Mouse (Mus musculus) liver, embryonic 14.5 days (tissue): ENCODE results near the gene Pdp2.

ENCODE experiments used
- CTCF ChIP-seq: IDR thresholded peaks from 2 replicates; pipeline ENCODE4 v1.5.1; 2016; ENCODE audit warnings: antibody characterized with exemption, low read depth, control low read depth
- EP300 ChIP-seq: IDR thresholded peaks from 2 replicates; pipeline ENCODE4 v1.6.1; 2016; ENCODE audit warnings: antibody characterized with exemption, low read depth

DNA sequence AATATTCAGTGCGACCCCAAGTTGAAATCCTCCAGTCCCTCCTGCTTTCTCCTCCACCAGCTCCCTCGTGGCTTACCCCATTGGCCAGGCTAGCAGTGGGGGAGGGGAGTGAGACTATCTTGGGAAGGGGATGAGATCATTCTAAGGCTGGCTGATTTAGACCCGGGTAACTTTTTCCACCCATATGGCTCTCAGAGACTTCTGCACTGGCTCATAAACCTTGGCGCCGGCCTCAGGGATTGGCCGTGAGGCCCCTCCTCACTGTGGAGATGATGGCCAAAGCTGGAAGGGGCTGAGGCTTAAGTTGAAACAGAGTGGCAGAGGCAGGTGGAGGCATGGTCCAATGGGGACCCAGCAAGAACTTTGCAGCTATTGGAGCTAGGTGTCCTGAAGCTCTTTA, 15.1 kb downstream of the Pdp2 start:
- no peak for TF ChIP-seq CTCF
- TF ChIP-seq EP300: no peak
